Mouse (Mus musculus) retina, embryonic 14.5 days (tissue): Measurements from ENCODE around the gene Etv5.

Experiments
- DNase-seq: peaks from one replicate; pipeline ENCODE4 v3.0.0-alpha.2; 2015; ENCODE audit warnings: low spot score

The Etv5 gene

DNA sequence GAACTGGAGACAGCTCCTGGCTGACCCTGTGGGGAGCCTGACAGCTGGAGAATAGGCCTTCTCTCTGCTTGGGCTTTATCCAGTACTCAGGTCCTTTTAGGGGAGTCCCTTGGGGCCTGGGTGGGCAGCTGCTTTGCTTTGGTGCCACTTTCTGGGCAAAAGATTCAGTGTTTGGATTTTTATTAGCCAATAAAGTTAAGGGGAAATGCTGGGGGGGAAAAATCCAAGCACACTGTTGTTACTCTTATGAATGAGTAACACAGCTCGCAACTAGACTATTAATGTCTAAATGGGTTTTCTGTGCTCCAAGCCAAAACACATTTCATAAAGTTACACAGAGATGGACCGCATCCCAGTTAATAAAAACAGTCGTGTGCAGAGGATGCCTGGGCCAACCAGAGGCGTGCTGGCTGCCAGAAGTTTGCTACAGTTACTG is 98.3 kb downstream of the Etv5 start:
- no peak for DNase-seq

- no peak for DNase-seq
Measured at GRCm38 (mm10) chr16:22335781-22336180, 103.7 kb downstream of the Etv5 start.
